Mouse (Mus musculus): ENCODE results near the gene Plscr1.
A peak's percentile ranks its signal among the peaks of the same experiment; 100 is the strongest.

The Plscr1 gene

GRCm38 (mm10) chr9:92253585-92254321 lies 4.2 kb downstream of the Plscr1 start:
- DNase-seq (ENCODE audit: low read depth, low spot score) = no peak

DNA sequence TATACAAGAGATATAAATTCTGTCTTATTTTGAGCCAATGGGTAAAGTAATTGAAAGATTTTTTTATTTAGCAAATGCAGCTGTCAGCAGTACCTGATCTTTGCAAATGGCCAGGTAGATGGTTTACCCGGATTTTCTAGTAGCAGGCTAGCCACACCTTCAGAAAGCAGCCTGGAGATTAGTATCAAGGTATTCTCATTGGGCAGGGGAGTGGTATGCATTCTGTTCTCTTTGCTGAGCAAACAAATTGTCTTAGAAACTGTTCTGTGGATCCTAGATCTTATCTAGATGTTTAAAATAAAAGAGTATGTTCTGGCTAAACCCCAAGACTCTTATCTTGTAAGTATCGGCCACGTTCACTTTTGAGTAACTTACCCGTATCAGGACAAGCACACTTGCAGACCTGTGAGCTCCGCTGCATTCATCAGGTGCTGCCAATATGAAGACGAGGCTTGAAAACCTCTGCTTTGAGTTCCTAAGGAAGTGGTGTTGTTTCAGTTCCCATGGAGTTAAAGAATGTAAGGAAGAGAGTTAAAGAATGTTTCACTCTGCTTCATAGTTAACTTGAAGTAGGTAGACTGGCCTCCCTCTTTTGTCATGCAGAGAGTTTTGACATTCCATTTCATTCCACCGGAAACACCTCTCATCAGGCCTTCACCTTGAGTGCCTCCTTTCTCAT lies 11.1 kb downstream of the Plscr1 start:
- no peak for DNase-seq (ENCODE audit: low read depth, low spot score)

DNA sequence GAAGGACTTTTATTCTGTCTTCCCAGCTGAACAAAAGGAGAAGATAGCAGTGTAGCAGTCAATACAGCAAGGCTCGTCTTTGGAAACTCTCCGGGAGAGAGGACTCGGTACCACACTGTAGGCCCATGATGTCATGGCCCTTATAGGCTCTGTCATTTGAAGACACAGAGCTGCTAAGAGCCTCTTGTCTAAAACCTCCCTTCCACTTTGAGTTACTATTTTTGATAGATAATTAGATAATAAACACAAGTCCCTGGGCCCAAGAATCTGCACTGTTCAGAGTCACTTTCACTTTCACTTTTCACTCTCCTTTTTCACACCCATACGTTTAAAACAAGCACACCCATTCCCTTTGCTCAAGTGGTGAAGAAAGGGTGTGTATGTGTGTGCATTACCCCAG lies 16.2 kb downstream of the Plscr1 start:
- DNase-seq (ENCODE audit: low read depth, low spot score) = peak; percentile 60

- no peak for DNase-seq (ENCODE audit: low read depth, low spot score)
These were observed 17.1 kb downstream of the Plscr1 start for GRCm38 (mm10) chr9:92266558-92267171.

GRCm38 (mm10) chr9:92267732-92268131 lies 18.2 kb downstream of the Plscr1 start:
- DNase-seq (ENCODE audit: low read depth, low spot score) = no peak

GRCm38 (mm10) chr9:92269829-92270404 lies 20.4 kb downstream of the Plscr1 start:
- no peak for DNase-seq (ENCODE audit: low read depth, low spot score)

DNA sequence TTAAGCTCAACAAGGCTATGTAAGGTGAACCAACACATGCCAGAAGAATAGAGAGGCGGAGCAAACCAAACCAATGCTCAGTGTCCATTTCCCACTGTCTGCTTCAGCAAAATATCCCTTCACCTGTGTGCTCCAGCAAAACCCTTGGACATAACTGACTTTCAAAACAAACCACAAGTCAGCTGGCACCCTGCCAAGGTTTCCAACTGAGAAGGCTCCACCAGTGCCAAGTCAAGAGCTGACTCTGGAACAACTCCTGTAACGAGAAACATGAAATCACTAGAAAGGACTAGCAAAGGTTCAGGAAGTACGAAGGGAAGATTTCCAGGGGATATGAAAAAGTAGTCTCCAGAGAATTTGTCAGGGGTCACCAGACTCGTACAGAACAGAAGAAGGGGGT lies 21.4 kb downstream of the Plscr1 start:
- no peak for DNase-seq (ENCODE audit: low read depth, low spot score)

DNA sequence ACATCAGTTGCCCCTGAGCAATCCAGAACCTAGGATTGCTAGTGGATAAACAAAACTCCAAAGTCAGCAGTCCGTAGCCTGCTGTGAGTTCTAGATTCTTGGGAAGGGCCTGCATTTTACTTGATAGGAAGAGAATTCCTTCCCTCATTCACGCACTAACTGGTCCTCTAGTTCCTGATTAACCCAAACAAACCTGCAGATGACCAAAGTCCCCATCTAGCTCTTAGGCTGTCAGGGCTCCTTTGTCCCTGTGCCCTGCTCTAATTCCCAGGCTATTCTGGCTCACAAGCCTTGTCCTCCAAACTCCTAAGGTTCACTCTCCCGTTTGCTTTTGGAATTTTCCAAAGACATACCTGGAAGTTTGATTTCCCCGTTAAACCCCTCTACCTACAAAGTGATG lies 23.1 kb downstream of the Plscr1 start:
- DNase-seq (ENCODE audit: low read depth, low spot score) = no peak

GRCm38 (mm10) chr9:92273271-92273670 lies 23.7 kb downstream of the Plscr1 start:
- no peak for DNase-seq (ENCODE audit: low read depth, low spot score)

GRCm38 (mm10) chr9:92273956-92274762 lies 24.6 kb downstream of the Plscr1 start:
- peak; percentile 69 for DNase-seq (ENCODE audit: low read depth, low spot score)

DNA sequence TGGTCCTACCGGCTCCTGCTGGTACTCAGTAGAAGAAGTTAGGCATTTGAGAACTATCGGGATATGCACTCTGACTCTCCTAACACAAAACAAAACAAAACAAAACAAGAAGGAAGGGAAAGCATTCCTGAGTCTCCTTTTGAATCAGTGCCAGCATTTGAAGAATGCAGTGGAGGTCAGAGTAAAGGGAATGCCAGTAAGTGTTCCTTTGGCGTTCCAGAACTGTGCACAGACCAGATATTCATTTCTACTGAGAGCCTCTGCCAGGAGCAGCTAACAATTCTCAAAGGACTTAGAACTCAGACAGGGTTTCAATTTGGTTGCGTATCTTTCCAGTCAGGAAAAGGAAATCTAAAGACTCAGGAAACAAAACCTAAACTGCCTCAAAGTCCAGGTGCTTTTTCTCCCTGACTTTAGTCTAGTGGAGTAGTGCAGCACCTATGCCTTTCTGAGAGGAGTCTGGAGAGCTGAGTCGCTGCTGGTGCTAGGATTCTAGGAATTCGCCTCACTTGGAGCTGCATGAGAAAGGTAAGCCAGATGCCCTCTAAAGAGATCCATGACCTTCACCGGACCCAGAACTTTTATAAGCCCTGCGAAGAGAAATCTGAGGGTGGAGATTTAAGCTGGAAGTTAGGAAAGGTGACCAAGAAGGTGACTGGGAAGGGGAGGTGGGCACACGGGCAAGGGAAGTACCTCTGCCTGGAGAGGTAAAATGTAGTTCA lies 26.1 kb downstream of the Plscr1 start, which contains the start of gene Plscr2:
Plscr2 (plus strand) TSS at position 117 of the 722 bp plus-strand sequence.
- DNase-seq (ENCODE audit: low read depth, low spot score) = no peak

GRCm38 (mm10) chr9:92276360-92276759 lies 26.8 kb downstream of the Plscr1 start:
- no peak for DNase-seq (ENCODE audit: low read depth, low spot score)

GRCm38 (mm10) chr9:92280048-92280447 lies 30.5 kb downstream of the Plscr1 start:
- DNase-seq (ENCODE audit: low read depth, low spot score) = no peak

- no peak for DNase-seq (ENCODE audit: low read depth, low spot score)
These were observed 33.1 kb downstream of the Plscr1 start for GRCm38 (mm10) chr9:92282563-92283171.

DNA sequence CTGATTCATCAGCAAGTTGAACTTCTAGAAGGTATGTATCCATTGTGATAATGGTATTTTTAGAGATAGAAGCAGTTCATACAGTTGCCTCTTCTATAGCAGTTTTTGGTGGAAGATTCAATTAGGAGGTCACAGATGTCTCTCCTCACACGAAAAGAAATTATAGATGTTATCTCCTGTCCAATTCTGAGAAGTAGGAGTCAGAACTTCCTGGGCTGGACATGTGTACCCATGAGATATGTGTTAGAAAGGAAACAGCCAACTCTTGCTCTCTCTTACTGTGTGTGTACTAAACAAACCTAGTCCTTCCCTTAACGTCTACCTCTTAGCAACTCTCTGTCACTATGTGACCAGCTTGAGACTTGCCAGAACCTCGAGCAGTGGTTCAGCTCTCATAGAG lies 40.1 kb downstream of the Plscr1 start:
- DNase-seq (ENCODE audit: low read depth, low spot score) = no peak

- DNase-seq (ENCODE audit: low read depth, low spot score) = no peak
These were observed 42.6 kb downstream of the Plscr1 start for GRCm38 (mm10) chr9:92292169-92292568.

DNA sequence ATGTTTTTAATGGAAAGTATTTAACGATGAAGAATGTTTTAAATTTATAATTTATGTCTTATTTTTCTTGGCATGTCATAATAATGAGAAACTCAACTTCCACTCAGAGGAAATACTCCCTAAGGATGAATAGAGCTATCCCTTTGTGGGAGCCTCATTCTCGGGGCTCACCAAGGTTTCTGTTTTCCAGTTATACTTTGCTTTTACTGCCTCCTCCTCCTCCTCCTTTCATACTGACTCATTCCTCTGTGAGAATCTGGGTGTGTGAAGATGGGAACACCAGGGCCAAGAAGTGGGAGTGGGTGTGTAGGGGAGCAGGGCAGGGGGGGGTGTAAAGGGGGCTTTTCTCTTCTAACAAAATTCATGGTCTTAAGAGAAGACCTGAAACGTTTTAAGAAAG lies 43.4 kb downstream of the Plscr1 start:
- DNase-seq (ENCODE audit: low read depth, low spot score) = no peak

GRCm38 (mm10) chr9:92293560-92294548 lies 44.3 kb downstream of the Plscr1 start:
- DNase-seq (ENCODE audit: low read depth, low spot score) = no peak

DNA sequence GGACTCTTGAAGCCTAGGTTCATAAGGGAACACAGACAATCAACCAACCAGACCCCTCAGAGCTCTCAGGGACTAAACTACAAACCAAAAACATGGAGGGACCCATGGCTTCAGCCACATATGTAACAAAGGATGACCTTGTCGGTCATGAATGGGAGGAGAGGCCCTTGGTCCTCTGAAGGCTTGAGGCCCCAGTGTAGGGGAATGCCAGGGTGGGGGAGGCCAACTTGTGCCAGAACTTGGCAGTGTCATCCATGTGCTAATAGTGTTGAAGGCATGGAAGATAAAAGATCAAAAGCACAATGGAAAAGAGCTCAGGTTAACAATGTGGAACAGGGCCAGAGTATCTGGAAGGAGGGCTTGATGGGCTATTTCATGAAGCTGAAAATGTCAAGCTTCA lies 48.7 kb downstream of the Plscr1 start:
- DNase-seq (ENCODE audit: low read depth, low spot score) = no peak
